Mouse (Mus musculus) stomach, embryonic 16.5 days (tissue): ENCODE data around the gene Fance. TPM values are rescaled to one million over a fixed set of nuclear protein-coding genes. Genes with fewer than 3 reads are reported as not detected.
"Not testable (repeated sequence)": the region's sequence is repeated elsewhere in the genome, so short reads cannot be mapped to it uniquely, and the experiment has no call there.

Experiments
- ATAC-seq: fragments of 200-750 bp; cut with Nextera tagmentation; 2 replicates; pipeline ENCODE4 v1.8.0; 2017; ENCODE audit warnings: moderate number of reproducible peaks, moderate TSS enrichment; ENCODE audit not compliant: insufficient read depth, low FRiP score
- H3K27ac ChIP-seq: fragments of 300-500 bp; sonication (generic); 2 replicates; pipeline ENCODE4 v1.5.1; 2014; ENCODE audit warnings: low read length
- H3K27me3 ChIP-seq: fragments of 300-500 bp; sonication (generic); 2 replicates; pipeline ENCODE4 v1.6.1; 2014; ENCODE audit warnings: low read length, control low read depth, mixed read lengths; ENCODE audit not compliant: control insufficient read depth, insufficient read depth
- H3K36me3 ChIP-seq: fragments of 300-500 bp; sonication (generic); 2 replicates; pipeline ENCODE4 v1.6.1; 2014; ENCODE audit warnings: low read length; ENCODE audit not compliant: control insufficient read depth, insufficient read depth
- H3K4me1 ChIP-seq: fragments of 300-500 bp; sonication (generic); 2 replicates; pipeline ENCODE4 v1.6.1; 2014; ENCODE audit warnings: low read length, control low read depth, mixed read lengths; ENCODE audit not compliant: control insufficient read depth, insufficient read depth
- H3K4me2 ChIP-seq: fragments of 300-500 bp; sonication (generic); 2 replicates; pipeline ENCODE4 v1.6.1; 2014; ENCODE audit warnings: low read depth, low read length, mixed read lengths
- H3K4me3 ChIP-seq: fragments of 300-500 bp; sonication (generic); replicated peaks from 2 replicates; pipeline ENCODE4 v1.5.1; 2014; ENCODE audit warnings: mild to moderate bottlenecking, low read length
- H3K9ac ChIP-seq: fragments of 300-500 bp; sonication (generic); 2 replicates; pipeline ENCODE4 v1.6.1; 2014; ENCODE audit warnings: low read length
- H3K9me3 ChIP-seq: fragments of 300-500 bp; sonication (generic); replicated peaks from 2 replicates; pipeline ENCODE4 v1.6.1; 2016; ENCODE audit warnings: low read length, control low read depth; ENCODE audit not compliant: control insufficient read depth
- WGBS: fragments of 180-500 bp; shearing (Covaris S2); extraction: QIAGEN DNeasy Blood & Tissue Kit; methylation state at CpG from one replicate; pipeline ENCODE4 v1.1.7; 2014; 5-methylcytosine and 5-hydroxymethylcytosine counted together
- polyA plus RNA-seq: library from polyadenylated mRNA; unstranded; fragments of >200 nt; fragmentation: Nextera tagmentation; extraction: Ambion mirVana; gene quantifications from 2 replicates; pipeline ENCODE4 v1.2.1, GENCODE M21; 2015

Gene Fance
- polyA plus RNA-seq, 1 experiment from 2014 or later: 20.4 TPM

- Histone ChIP-seq H3K4me3 (no peak overlapping the region), H3K4me2 (no peak overlapping the region), H3K36me3 (peaks cover 22% of the 10 kb centered on the region), H3K4me1 (peaks cover 24% of the 10 kb centered on the region), H3K27me3 (no peaks in the 10 kb centered on the region), H3K9me3 (no peaks in the 10 kb centered on the region; the same call in 1 of the 2 replicates), H3K9ac (peak overlapping the region; percentile 80), H3K27ac (peak overlapping the region; percentile 96)
- WGBS: 74% methylated on average over 3 of the region's 3 CpGs
- no peak for ATAC-seq
Observed at GRCm38 (mm10) chr17:28326951-28327350, 13.6 kb downstream of the Fance start.

DNA sequence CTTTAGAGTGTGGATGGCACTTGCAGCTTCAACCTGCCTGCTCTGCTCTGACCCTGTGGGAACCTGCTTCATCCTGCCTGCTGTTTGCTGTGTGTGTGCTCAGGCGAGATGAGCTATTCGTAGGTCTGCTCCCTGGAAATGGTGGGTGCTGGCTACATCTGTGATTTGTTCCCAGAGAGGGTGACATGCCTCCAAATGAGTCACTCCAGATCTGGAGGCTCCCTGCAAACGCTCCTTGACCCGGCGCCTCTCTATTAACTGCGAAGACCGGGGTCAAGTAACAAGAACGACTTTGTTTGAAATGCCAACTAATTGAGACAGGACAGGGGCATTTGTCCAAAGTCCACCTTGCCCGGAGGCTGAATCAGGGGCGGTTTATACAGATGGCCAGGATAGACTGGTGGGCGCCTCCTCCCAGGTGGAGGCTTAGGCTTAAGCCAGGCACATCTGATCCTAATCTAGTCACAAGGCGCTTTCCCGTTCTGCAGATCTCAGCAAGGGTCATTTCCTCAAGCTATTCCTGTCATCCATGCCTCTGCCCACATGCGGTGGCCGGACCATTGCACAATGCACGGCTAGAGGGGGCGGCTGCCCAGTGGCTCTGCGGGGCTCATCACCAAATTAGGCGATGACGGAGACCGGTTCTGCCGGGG lies 14.5 kb downstream of the Fance start:
- Histone ChIP-seq H3K36me3 (peaks cover 20% of the 10 kb centered on the region), H3K27me3 (no peaks in the 10 kb centered on the region), H3K27ac (peak overlapping the region; percentile 96), H3K9ac (peak overlapping the region; percentile 80), H3K4me1 (peaks cover 32% of the 10 kb centered on the region), H3K4me3 (peak overlapping the region; percentile 98), H3K9me3 (no peaks in the 10 kb centered on the region; the same call in 1 of the 2 replicates), H3K4me2 (peak overlapping the region; percentile 97)
- WGBS: 6% methylated on average over 22 of the region's 22 CpGs
- peak; percentile 49 for ATAC-seq

DNA sequence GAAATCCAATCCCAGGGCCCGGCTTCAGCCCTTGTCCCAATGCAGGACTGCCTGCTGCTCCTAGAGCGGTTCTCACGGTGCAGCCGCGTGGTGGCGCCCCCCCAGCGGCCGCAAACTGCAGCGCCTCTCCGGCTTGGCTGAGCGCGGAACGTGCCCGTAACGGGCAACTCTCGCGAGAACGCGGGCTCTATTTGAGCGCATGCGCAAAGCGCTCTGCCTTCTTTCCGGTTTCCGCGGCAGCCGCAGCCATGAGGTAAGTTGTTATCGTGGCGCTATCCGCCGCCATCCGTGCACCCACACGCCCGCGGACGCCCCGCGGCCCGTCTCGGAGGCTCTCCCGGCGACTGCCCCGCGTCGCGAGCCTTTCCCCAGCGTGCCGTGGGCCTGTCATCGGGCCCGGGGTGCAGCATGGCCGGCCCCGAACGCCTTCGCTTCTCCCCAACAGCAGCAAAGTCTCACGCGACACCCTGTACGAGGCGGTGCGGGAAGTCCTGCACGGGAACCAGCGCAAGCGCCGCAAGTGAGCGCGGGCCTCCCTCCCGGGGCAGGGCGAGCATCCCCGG lies 15.1 kb downstream of the Fance start, which contains the start of gene Rpl10a:
Rpl10a (plus strand) TSS at position 106 of the 563 bp plus-strand sequence.
- no peaks in the 10 kb centered on the region; the same call in 1 of the 2 replicates for H3K9me3 ChIP-seq
- peak; percentile 89 for ATAC-seq
- 0% methylated on average over 67 of the region's 67 CpGs for WGBS
- H3K27me3 ChIP-seq: no peaks in the 10 kb centered on the region
- peak within 1 kb of the TSS; percentile 98 for H3K4me3 ChIP-seq
- peak within 1 kb of the TSS; percentile 97 for H3K4me2 ChIP-seq
- H3K36me3 ChIP-seq: peaks cover 20% of the 10 kb centered on the region
- H3K4me1 ChIP-seq: peaks cover 38% of the 10 kb centered on the region
- H3K9ac ChIP-seq: peak within 1 kb of the TSS; percentile 100
- peak within 1 kb of the TSS; percentile 96 for H3K27ac ChIP-seq

- WGBS: under 1% methylated on average over 25 of the region's 25 CpGs
Observed at GRCm38 (mm10) chr17:28328946-28329345, 15.6 kb downstream of the Fance start.

GRCm38 (mm10) chr17:28329503-28330231 lies 16.3 kb downstream of the Fance start:
- Histone ChIP-seq H3K4me1 (peaks cover 50% of the 10 kb centered on the region), H3K36me3 (peaks cover 16% of the 10 kb centered on the region), H3K27me3 (no peaks in the 10 kb centered on the region), H3K9ac (peak overlapping the region; percentile 100), H3K4me3 (peak overlapping the region; percentile 98), H3K9me3 (no peaks in the 10 kb centered on the region), H3K27ac (peak overlapping the region; percentile 96), H3K4me2 (peak overlapping the region; percentile 97)
- 3% methylated on average over 4 of the region's 4 CpGs for WGBS
- ATAC-seq: no peak

More at GRCm38 (mm10) chr17:28328946-28329345, 15.6 kb downstream of the Fance start:
- peaks cover 43% of the 10 kb centered on the region for H3K4me1 ChIP-seq
- peak overlapping the region; percentile 97 for H3K4me2 ChIP-seq
- H3K4me3 ChIP-seq: peak overlapping the region; percentile 98
- H3K27ac ChIP-seq: peak overlapping the region; percentile 96
- no peak; the same call in none of the 2 replicates for ATAC-seq
- peak overlapping the region; percentile 100 for H3K9ac ChIP-seq
- peaks cover 18% of the 10 kb centered on the region for H3K36me3 ChIP-seq
- H3K9me3 ChIP-seq: no peaks in the 10 kb centered on the region; the same call in 1 of the 2 replicates
- H3K27me3 ChIP-seq: no peaks in the 10 kb centered on the region

DNA sequence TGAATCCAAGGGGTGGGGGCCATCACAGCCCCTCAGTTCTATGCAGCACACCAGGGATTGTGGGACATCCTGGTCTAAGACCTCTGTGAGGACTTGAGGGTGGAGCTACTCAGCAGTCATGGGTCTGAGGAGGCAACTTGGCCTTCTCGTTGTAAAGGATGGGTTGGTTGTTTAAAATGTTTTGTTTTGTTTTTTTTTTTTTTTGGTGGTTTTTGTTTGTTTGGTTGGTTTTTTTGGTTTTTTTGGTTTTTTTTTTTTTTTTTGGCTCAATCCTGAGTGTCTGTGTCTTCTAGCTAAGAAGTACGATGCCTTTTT lies 16.9 kb downstream of the Fance start:
- Histone ChIP-seq H3K9ac (peak overlapping the region; percentile 100), H3K4me1 (peaks cover 53% of the 10 kb centered on the region), H3K27ac (peak overlapping the region; percentile 96; the same call in 1 of the 2 replicates), H3K4me2 (peak overlapping the region; percentile 97), H3K9me3 (no peaks in the 10 kb centered on the region), H3K36me3 (peaks cover 16% of the 10 kb centered on the region), H3K4me3 (peak overlapping the region; percentile 98), H3K27me3 (no peaks in the 10 kb centered on the region)
- WGBS: 32% methylated on average over 2 of the region's 2 CpGs
- no peak for ATAC-seq

- Histone ChIP-seq H3K4me3 (peak overlapping the region; percentile 17), H3K36me3 (peaks cover 16% of the 10 kb centered on the region), H3K9ac (peak overlapping the region; percentile 39; the same call in 1 of the 2 replicates), H3K27ac (peak overlapping the region; percentile 33; the same call in 1 of the 2 replicates), H3K4me1 (peaks cover 56% of the 10 kb centered on the region), H3K4me2 (peak overlapping the region; percentile 97)
- not testable (repeated sequence) for ATAC-seq, H3K9me3 ChIP-seq, H3K27me3 ChIP-seq
- 51% methylated on average over 6 of the region's 8 CpGs for WGBS
Observed at GRCm38 (mm10) chr17:28330590-28330989, 17.3 kb downstream of the Fance start.

DNA sequence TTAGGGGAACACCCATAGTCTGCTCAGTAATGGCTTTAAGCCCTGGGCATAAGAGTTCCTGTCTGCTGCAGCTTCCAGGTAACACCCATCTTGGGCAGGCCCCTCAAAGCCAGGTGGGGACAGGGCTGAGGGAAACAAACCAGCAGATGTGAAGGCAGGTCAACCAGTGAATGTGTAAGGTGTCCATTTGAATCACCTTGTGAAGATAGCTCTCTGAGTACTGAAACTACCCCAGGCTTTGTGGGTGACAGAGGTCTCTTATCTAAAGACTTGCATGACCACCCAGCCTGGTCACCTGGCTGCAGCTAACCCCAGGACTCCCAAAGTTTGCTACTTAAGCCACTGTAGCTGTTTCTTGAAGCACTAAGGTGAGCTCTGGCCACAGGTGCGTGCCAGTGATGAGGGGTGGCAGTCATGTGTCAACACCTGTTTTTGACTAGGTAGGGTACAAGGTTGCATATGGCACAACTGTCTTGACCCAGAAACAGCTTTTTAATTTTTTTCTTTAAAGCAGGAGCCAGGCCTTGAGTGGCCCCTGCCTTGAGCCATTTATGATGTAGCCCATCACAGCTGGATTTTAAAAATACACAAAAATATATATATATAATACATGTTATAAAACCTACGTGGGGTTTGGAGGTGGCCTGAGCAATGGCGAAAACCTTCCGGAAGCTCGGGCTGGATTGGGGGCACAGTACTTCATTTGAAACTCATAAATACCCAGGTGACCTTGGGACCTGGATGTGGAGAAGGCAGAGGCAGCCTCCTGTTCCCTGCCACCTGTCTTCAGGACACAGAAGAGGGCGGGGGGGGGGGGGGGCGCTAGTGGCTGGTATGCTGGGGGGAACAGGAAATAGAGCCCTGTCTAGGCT lies 18.2 kb downstream of the Fance start:
- WGBS: 32% methylated on average over 7 of the region's 7 CpGs
- H3K27me3 ChIP-seq: no peaks in the 10 kb centered on the region
- peaks cover 56% of the 10 kb centered on the region for H3K4me1 ChIP-seq
- H3K9ac ChIP-seq: peak overlapping the region; percentile 11
- H3K27ac ChIP-seq: peak overlapping the region; percentile 32
- H3K4me3 ChIP-seq: no peak overlapping the region
- H3K9me3 ChIP-seq: no peaks in the 10 kb centered on the region
- H3K36me3 ChIP-seq: peaks cover 16% of the 10 kb centered on the region
- H3K4me2 ChIP-seq: 0 out of 2 replicates have a peak overlapping the region, but pooled peaks have one; percentile 97
- no peak for ATAC-seq
